Mouse (Mus musculus): ENCODE data around the gene L2hgdh. TPM values are rescaled to one million over a fixed set of nuclear protein-coding genes. Genes with fewer than 3 reads are reported as not detected.

L2hgdh gene
- polyA plus RNA-seq, 1 experiment from 2014 or later = 13.1 TPM

- H3K4me2 ChIP-seq = peak overlapping the region; percentile 83
- no peaks in the 10 kb centered on the region for H3K36me3 ChIP-seq (ENCODE audit: insufficient read depth)
- H3K27ac ChIP-seq (ENCODE audit: low read depth) = no peak overlapping the region; the same call in 1 of the 2 replicates
- TF ChIP-seq CTCF (IDR thresholded peaks at IDR 0.05; ENCODE audit: low read depth) = no peak
- no peaks in the 10 kb centered on the region for H3K27me3 ChIP-seq (ENCODE audit: insufficient read depth, low read length)
- H3K9me3 ChIP-seq (ENCODE audit: low read depth, low read length) = no peaks in the 10 kb centered on the region
- peaks cover 7% of the 10 kb centered on the region; the same call in 1 of the 2 replicates for H3K4me1 ChIP-seq (ENCODE audit: insufficient read depth)
- DNase-seq = peak; percentile 37
- peak overlapping the region; percentile 86; the same call in 1 of the 2 replicates for H3K4me3 ChIP-seq (ENCODE audit: low read depth, low read length)
- ATAC-seq (ENCODE audit: insufficient read depth) = no peak
- no peak overlapping the region for H3K9ac ChIP-seq
- WGBS = 40% methylated on average over 14 of the region's 14 CpGs
Measured at GRCm38 (mm10) chr12:69682788-69683419, 41.8 kb downstream of the L2hgdh start.

- peak overlapping the region; percentile 86 for H3K4me3 ChIP-seq (ENCODE audit: low read depth, low read length)
- no peaks in the 10 kb centered on the region for H3K27me3 ChIP-seq (ENCODE audit: insufficient read depth, low read length)
- no peaks in the 10 kb centered on the region for H3K36me3 ChIP-seq (ENCODE audit: insufficient read depth)
- TF ChIP-seq CTCF (IDR thresholded peaks at IDR 0.05; ENCODE audit: low read depth) = no peak
- H3K4me2 ChIP-seq = peak overlapping the region; percentile 83
- no peaks in the 10 kb centered on the region for H3K9me3 ChIP-seq (ENCODE audit: low read depth, low read length)
- H3K27ac ChIP-seq (ENCODE audit: low read depth) = peak overlapping the region; percentile 98
- H3K4me1 ChIP-seq (ENCODE audit: insufficient read depth) = peaks cover 10% of the 10 kb centered on the region; the same call in 1 of the 2 replicates
- peak; percentile 90 for DNase-seq
- peak overlapping the region; percentile 98 for H3K9ac ChIP-seq
- 1% methylated on average over 48 of the region's 54 CpGs for WGBS
- peak; percentile 90 for ATAC-seq (ENCODE audit: insufficient read depth)
Measured at GRCm38 (mm10) chr12:69682065-69682787, 42.4 kb downstream of the L2hgdh start.

GRCm38 (mm10) chr12:69681566-69682061 is 43.1 kb downstream of the L2hgdh start, which contains the start of gene Sos2:
Gene Sos2 (minus strand): TSS chr12:69681852.
- peaks cover 10% of the 10 kb centered on the region; the same call in 1 of the 2 replicates for H3K4me1 ChIP-seq (ENCODE audit: insufficient read depth)
- H3K9me3 ChIP-seq (ENCODE audit: low read depth, low read length) = no peaks in the 10 kb centered on the region
- H3K4me2 ChIP-seq = peak within 1 kb of the TSS; percentile 83
- H3K4me3 ChIP-seq (ENCODE audit: low read depth, low read length) = peak within 1 kb of the TSS; percentile 86
- no peaks in the 10 kb centered on the region for H3K36me3 ChIP-seq (ENCODE audit: insufficient read depth)
- H3K9ac ChIP-seq = peak within 1 kb of the TSS; percentile 98
- ATAC-seq (ENCODE audit: insufficient read depth) (peak; percentile 81), DNase-seq (peak; percentile 72)
- TF ChIP-seq CTCF (IDR thresholded peaks at IDR 0.05; ENCODE audit: low read depth) = no peak
- under 1% methylated on average over 79 of the region's 85 CpGs for WGBS
- no peaks in the 10 kb centered on the region for H3K27me3 ChIP-seq (ENCODE audit: insufficient read depth, low read length)
- peak within 1 kb of the TSS; percentile 98 for H3K27ac ChIP-seq (ENCODE audit: low read depth)

- no peak; the same call in 1 of the 2 replicates for ATAC-seq (ENCODE audit: insufficient read depth)
- Histone ChIP-seq H3K4me1 (ENCODE audit: insufficient read depth) (peaks cover 10% of the 10 kb centered on the region; the same call in 1 of the 2 replicates), H3K4me2 (peak overlapping the region; percentile 83), H3K36me3 (ENCODE audit: insufficient read depth) (no peaks in the 10 kb centered on the region), H3K27me3 (ENCODE audit: insufficient read depth, low read length) (no peaks in the 10 kb centered on the region), H3K9ac (peak overlapping the region; percentile 98), H3K9me3 (ENCODE audit: low read depth, low read length) (no peaks in the 10 kb centered on the region), H3K4me3 (ENCODE audit: low read depth, low read length) (peak overlapping the region; percentile 86), H3K27ac (ENCODE audit: low read depth) (peak overlapping the region; percentile 98)
- DNase-seq = peak; percentile 69
- no peak for TF ChIP-seq CTCF (IDR thresholded peaks at IDR 0.05; ENCODE audit: low read depth)
- WGBS = under 1% methylated on average over 56 of the region's 56 CpGs
Measured at GRCm38 (mm10) chr12:69680635-69681565, 43.8 kb downstream of the L2hgdh start.

GRCm38 (mm10) chr12:69676157-69676556 is 48.5 kb downstream of the L2hgdh start:
- Histone ChIP-seq H3K9me3 (ENCODE audit: low read depth, low read length) (no peaks in the 10 kb centered on the region), H3K9ac (no peak overlapping the region), H3K27ac (ENCODE audit: low read depth) (no peak overlapping the region), H3K36me3 (ENCODE audit: insufficient read depth) (no peaks in the 10 kb centered on the region), H3K27me3 (ENCODE audit: insufficient read depth, low read length) (no peaks in the 10 kb centered on the region), H3K4me3 (ENCODE audit: low read depth, low read length) (no peak overlapping the region), H3K4me2 (no peak overlapping the region), H3K4me1 (ENCODE audit: insufficient read depth) (peaks cover 11% of the 10 kb centered on the region; the same call in 1 of the 2 replicates)
- no peak for TF ChIP-seq CTCF (IDR thresholded peaks at IDR 0.05; ENCODE audit: low read depth)
- ATAC-seq (ENCODE audit: insufficient read depth) = no peak
- 84% methylated on average over 4 of the region's 4 CpGs for WGBS
- DNase-seq = no peak

Measured in lung, embryonic 14.5 days (tissue).